In genomic region chr10:120745138-120745856, GRCm38 (mm10) we compare ENCODE assay signal across 9 mouse cellular contexts.
DNase-seq lines count a peak whose midpoint lies in the region; ATAC-seq and TF ChIP-seq lines count a peak whose summit lies in the region.
"Had no signal": no experiment of that assay in that cellular context is flagged by ENCODE, and none has a peak within 500 bp of the region (broad histone marks: within the 10 kb centered on the region; RNA-seq: fewer than 3 reads in every experiment).

No protein-coding gene starts in this region.

- no peak for TF ChIP-seq CTCF in brain, embryonic 14.5 days (IDR thresholded peaks at IDR 0.05; ENCODE audit: borderline replicate concordance, extremely low read depth, insufficient read depth, insufficient read length)
- TF ChIP-seq CTCF in kidney, postnatal 0 days (IDR thresholded peaks at IDR 0.05; ENCODE audit: low read depth), result peak; percentile 9; the same call in 1 of the 2 replicates

- H3K4me3 ChIP-seq in forebrain, embryonic 13.5 days, result peak overlapping the region; percentile 40
- peak overlapping the region; percentile 42 for H3K4me3 ChIP-seq in heart, embryonic 16.5 days (ENCODE audit: low read length)
- H3K4me3 ChIP-seq in kidney, postnatal 0 days (replicated peaks; ENCODE audit: low read depth, low read length), result peak overlapping the region; percentile 26
- peak overlapping the region; percentile 34 for H3K4me3 ChIP-seq in midbrain, embryonic 15.5 days

- peak overlapping the region; percentile 76 for H3K27ac ChIP-seq in forebrain, embryonic 13.5 days
- H3K27ac ChIP-seq in heart, embryonic 16.5 days (ENCODE audit: low read length), result peak overlapping the region; percentile 38; the same call in 1 of the 2 replicates
- peak overlapping the region; percentile 42; the same call in 1 of the 2 replicates for H3K27ac ChIP-seq in kidney, postnatal 0 days
- H3K27ac ChIP-seq in midbrain, embryonic 15.5 days, result no peak overlapping the region

- H3K9me3 ChIP-seq in forebrain, embryonic 13.5 days (replicated peaks), result no peaks in the 10 kb centered on the region
- H3K9me3 ChIP-seq in heart, embryonic 16.5 days (replicated peaks; ENCODE audit: control insufficient read depth, low read length), result no peaks in the 10 kb centered on the region
- no peaks in the 10 kb centered on the region for H3K9me3 ChIP-seq in kidney, postnatal 0 days (replicated peaks; ENCODE audit: low read length)
- H3K9me3 ChIP-seq in midbrain, embryonic 15.5 days, result no peaks in the 10 kb centered on the region

- ATAC-seq in forebrain, embryonic 13.5 days, result peak; percentile 89
- ATAC-seq in heart, embryonic 16.5 days (replicated peaks; ENCODE audit: extremely low read depth, insufficient read depth, low FRiP score), result peak; percentile 81
- ATAC-seq in kidney, postnatal 0 days (replicated peaks; ENCODE audit: low FRiP score, low read depth), result peak; percentile 67
- peak; percentile 89 for ATAC-seq in midbrain, embryonic 15.5 days (replicated peaks)

- H3K4me2 ChIP-seq in forebrain, embryonic 13.5 days, result peak overlapping the region; percentile 71
- peak overlapping the region; percentile 78 for H3K4me2 ChIP-seq in heart, embryonic 16.5 days (ENCODE audit: low read depth, low read length)
- peak overlapping the region; percentile 67 for H3K4me2 ChIP-seq in kidney, postnatal 0 days (ENCODE audit: low read length)
- peak overlapping the region; percentile 57 for H3K4me2 ChIP-seq in midbrain, embryonic 15.5 days

- 0 out of 2 replicates have a peak, but pooled peaks cover 5% of the 10 kb centered on the region for H3K27me3 ChIP-seq in forebrain, embryonic 13.5 days
- H3K27me3 ChIP-seq in heart, embryonic 16.5 days (ENCODE audit: control insufficient read depth, insufficient read depth, low read length), result no peaks in the 10 kb centered on the region
- H3K27me3 ChIP-seq in kidney, postnatal 0 days (ENCODE audit: insufficient read depth, low read length), result no peaks in the 10 kb centered on the region
- H3K27me3 ChIP-seq in midbrain, embryonic 15.5 days (replicated peaks), result peaks cover 19% of the 10 kb centered on the region; the same call in 1 of the 2 replicates

- no peaks in the 10 kb centered on the region for H3K36me3 ChIP-seq in forebrain, embryonic 13.5 days (ENCODE audit: poor library complexity, severe bottlenecking)
- no peaks in the 10 kb centered on the region for H3K36me3 ChIP-seq in heart, embryonic 16.5 days (ENCODE audit: control insufficient read depth, insufficient read depth)
- H3K36me3 ChIP-seq in kidney, postnatal 0 days (ENCODE audit: insufficient read depth, low read length), result no peaks in the 10 kb centered on the region
- H3K36me3 ChIP-seq in midbrain, embryonic 15.5 days (replicated peaks), result no peaks in the 10 kb centered on the region
- H3K36me3 ChIP-seq: G1E had no signal

- 2% methylated on average over 18 of the region's 18 CpGs for WGBS in forebrain, embryonic 13.5 days
- WGBS in heart, embryonic 16.5 days, result 9% methylated on average over 18 of the region's 18 CpGs
- 11% methylated on average over 18 of the region's 18 CpGs for WGBS in kidney, postnatal 0 days
- WGBS in midbrain, embryonic 15.5 days, result 5% methylated on average over 18 of the region's 18 CpGs

- H3K9ac ChIP-seq in forebrain, embryonic 13.5 days, result peak overlapping the region; percentile 55
- H3K9ac ChIP-seq in heart, embryonic 16.5 days (ENCODE audit: low read length), result peak overlapping the region; percentile 46
- H3K9ac ChIP-seq in kidney, postnatal 0 days (ENCODE audit: low read depth, low read length), result peak overlapping the region; percentile 43
- H3K9ac ChIP-seq in midbrain, embryonic 15.5 days, result peak overlapping the region; percentile 41

- peak; percentile 13 for DNase-seq in CD4-positive, CD25-positive, alpha-beta regulatory T cell, adult 2 months (ENCODE audit: low read depth, low spot score)
- DNase-seq in brain, embryonic 14.5 days (ENCODE audit: low read depth), result peak; percentile 96
- DNase-seq in kidney, postnatal 0 days (ENCODE audit: low spot score), result peak; percentile 81
- DNase-seq in liver, result peak; percentile 55
- DNase-seq in testis, postnatal 10 days (ENCODE audit: low spot score), result peak; percentile 54

- TF ChIP-seq POLR2A in brain, embryonic 14.5 days (IDR thresholded peaks at IDR 0.05; ENCODE audit: borderline replicate concordance, extremely low read depth, insufficient read depth, insufficient read length, poor library complexity, severe bottlenecking), result no peak

- H3K4me1 ChIP-seq in forebrain, embryonic 13.5 days, result peaks cover 16% of the 10 kb centered on the region; the same call in 1 of the 2 replicates
- peaks cover 11% of the 10 kb centered on the region for H3K4me1 ChIP-seq in heart, embryonic 16.5 days (ENCODE audit: control insufficient read depth, insufficient read depth, low read length)
- peaks cover 4% of the 10 kb centered on the region; the same call in 1 of the 2 replicates for H3K4me1 ChIP-seq in kidney, postnatal 0 days (replicated peaks; ENCODE audit: insufficient read depth, low read length)
- H3K4me1 ChIP-seq in midbrain, embryonic 15.5 days, result peaks cover 9% of the 10 kb centered on the region

Comparison
In these comparisons a context has a peak if more than half of its experiments do, and no peak if none do; other contexts are left out.
1. DNase-seq: peak in every context shown above with its lines; median percentile 96 in brain, embryonic 14.5 days; 81 in kidney, postnatal 0 days; 55 in liver; 54 in testis, postnatal 10 days; 13 in CD4-positive, CD25-positive, alpha-beta regulatory T cell, adult 2 months.